Mouse (Mus musculus): ENCODE data around the gene Armc10. TPM values are rescaled to one million over a fixed set of nuclear protein-coding genes. Genes with fewer than 3 reads are reported as not detected.
"Not testable (repeated sequence)": the region's sequence is repeated elsewhere in the genome, so short reads cannot be mapped to it uniquely, and the experiment has no call there.

Gene Armc10
- 10 to 100 TPM; 18.6 to 23.6 TPM for total RNA-seq (2021)

- DNase-seq (ENCODE audit: low spot score in 2 of 2) = peak; percentile 85 to 88
- intact Hi-C loops (cut with DNase I) = loop anchor here (10.0 kb wide), 1 partner anchor 591 kb away; the partner anchor contains the start of gene Ptpn12
These were observed at the start of gene Armc10, which contains the start of gene Fbxl13 for GRCm38 (mm10) chr5:21645439-21646132. Gene Armc10 (plus strand): TSS chr5:21645813. Gene Fbxl13 (minus strand): TSS chr5:21645634.

- intact Hi-C loops (cut with DNase I); DNase-seq (ENCODE audit: low spot score in 2 of 2): not testable (repeated sequence)
These were observed 46.1 kb upstream of the Armc10 start for GRCm38 (mm10) chr5:21599536-21599935.

GRCm38 (mm10) chr5:21599961-21600360 is 45.7 kb upstream of the Armc10 start:
- no peak for DNase-seq (ENCODE audit: low spot score in 2 of 2)
- intact Hi-C loops (cut with DNase I) = no loop called here

GRCm38 (mm10) chr5:21605936-21606335 is 39.7 kb upstream of the Armc10 start:
- no peak for DNase-seq (ENCODE audit: low spot score in 2 of 2)
- intact Hi-C loops (cut with DNase I) = no loop called here

GRCm38 (mm10) chr5:21608311-21609304 is 37.0 kb upstream of the Armc10 start:
- intact Hi-C loops (cut with DNase I) = no loop called here
- peak; percentile 55 to 60 for DNase-seq (ENCODE audit: low spot score in 2 of 2)

GRCm38 (mm10) chr5:21610996-21611395 is 34.6 kb upstream of the Armc10 start:
- intact Hi-C loops (cut with DNase I) = no loop called here

GRCm38 (mm10) chr5:21614299-21614698 is 31.3 kb upstream of the Armc10 start:
- DNase-seq (ENCODE audit: low spot score in 2 of 2); intact Hi-C loops (cut with DNase I): not testable (repeated sequence)

More at GRCm38 (mm10) chr5:21610996-21611395, 34.6 kb upstream of the Armc10 start:
- DNase-seq (ENCODE audit: low spot score in 2 of 2) = no peak

GRCm38 (mm10) chr5:21616450-21617009 is 29.1 kb upstream of the Armc10 start:
- DNase-seq (ENCODE audit: low spot score in 2 of 2) = no peak
- intact Hi-C loops (cut with DNase I) = no loop called here

- no peak for DNase-seq (ENCODE audit: low spot score in 2 of 2)
These were observed 19.7 kb upstream of the Armc10 start for GRCm38 (mm10) chr5:21625916-21626315.

GRCm38 (mm10) chr5:21640961-21641360 is 4.7 kb upstream of the Armc10 start:
- intact Hi-C loops (cut with DNase I) = loop anchor here (1.0 to 10.0 kb wide), 3 partner anchors 207 to 586 kb away; partner anchors contain the start of gene Ptpn12
- DNase-seq (ENCODE audit: low spot score in 2 of 2) = peak; percentile 50 to 56

More at GRCm38 (mm10) chr5:21625916-21626315, 19.7 kb upstream of the Armc10 start:
- intact Hi-C loops (cut with DNase I) = no loop called here

GRCm38 (mm10) chr5:21643606-21644005 is 2.0 kb upstream of the Armc10 start:
- DNase-seq (ENCODE audit: low spot score in 2 of 2) = no peak
- intact Hi-C loops (cut with DNase I) = loop anchor here (5.0 to 10.0 kb wide), 2 partner anchors 366 to 589 kb away; partner anchors contain the start of gene Ptpn12

- DNase-seq (ENCODE audit: low spot score in 2 of 2) = no peak
- intact Hi-C loops (cut with DNase I) = loop anchor here (5.0 to 10.0 kb wide), 2 partner anchors 368 to 590 kb away; partner anchors contain the start of gene Ptpn12
These were observed 648 bp upstream of the Armc10 start for GRCm38 (mm10) chr5:21644891-21645438.

- no peak for DNase-seq (ENCODE audit: low spot score in 2 of 2)
- intact Hi-C loops (cut with DNase I) = loop anchor here (10.0 kb wide), 1 partner anchor 591 kb away; the partner anchor contains the start of gene Ptpn12
These were observed 499 bp downstream of the Armc10 start for GRCm38 (mm10) chr5:21646133-21646491.

- intact Hi-C loops (cut with DNase I) = no loop called here
These were observed 5.1 kb downstream of the Armc10 start for GRCm38 (mm10) chr5:21650736-21651135.

GRCm38 (mm10) chr5:21651885-21652612 is 6.4 kb downstream of the Armc10 start:
- intact Hi-C loops (cut with DNase I) = no loop called here
- DNase-seq (ENCODE audit: low spot score in 2 of 2) = no peak

More at GRCm38 (mm10) chr5:21650736-21651135, 5.1 kb downstream of the Armc10 start:
- DNase-seq (ENCODE audit: low spot score in 2 of 2) = no peak

- intact Hi-C loops (cut with DNase I) = loop anchor here (5.0 kb wide), 1 partner anchor 45 kb away; the partner anchor contains the start of gene Napepld
- no peak for DNase-seq (ENCODE audit: low spot score in 2 of 2)
These were observed 11.3 kb downstream of the Armc10 start for GRCm38 (mm10) chr5:21656912-21657311.

- intact Hi-C loops (cut with DNase I) = loop anchor here (1.0 to 5.0 kb wide), 2 partner anchors 44 to 79 kb away; partner anchors contain the start of genes Napepld and Pmpcb
- DNase-seq (ENCODE audit: low spot score in 2 of 2) = no peak
These were observed 12.4 kb downstream of the Armc10 start for GRCm38 (mm10) chr5:21658038-21658437.
